Mouse (Mus musculus) fat pad, adult 2 months (tissue): ENCODE results near the gene Ppp2r3a.

Experiments used
- DNase-seq: peaks from one replicate; pipeline ENCODE4 v3.0.0-alpha.2; 2011; ENCODE audit warnings: low read depth, low spot score; ENCODE audit errors: extremely low read depth

Gene Ppp2r3a

GRCm38 (mm10) chr9:101252541-101252940, 946 bp upstream of the Ppp2r3a start:
- no peak for DNase-seq

GRCm38 (mm10) chr9:101250981-101251643, 483 bp downstream of the Ppp2r3a start:
- no peak for DNase-seq

GRCm38 (mm10) chr9:101250486-101250885, 1.1 kb downstream of the Ppp2r3a start:
- DNase-seq: no peak

GRCm38 (mm10) chr9:101249626-101250025, 2.0 kb downstream of the Ppp2r3a start:
- no peak for DNase-seq

- no peak for DNase-seq
These were observed 4.1 kb downstream of the Ppp2r3a start for GRCm38 (mm10) chr9:101247541-101247940.

- DNase-seq: no peak
These were observed 6.1 kb downstream of the Ppp2r3a start for GRCm38 (mm10) chr9:101245493-101245892.

- no peak for DNase-seq
These were observed 7.9 kb downstream of the Ppp2r3a start for GRCm38 (mm10) chr9:101243711-101244110.

GRCm38 (mm10) chr9:101240161-101240560, 11.4 kb downstream of the Ppp2r3a start:
- no peak for DNase-seq

- DNase-seq: no peak
These were observed 15.8 kb downstream of the Ppp2r3a start for GRCm38 (mm10) chr9:101235786-101236185.

- no peak for DNase-seq
These were observed 19.6 kb downstream of the Ppp2r3a start for GRCm38 (mm10) chr9:101232034-101232433.

- DNase-seq: no peak
These were observed 21.6 kb downstream of the Ppp2r3a start for GRCm38 (mm10) chr9:101230028-101230427.

GRCm38 (mm10) chr9:101228892-101229291, 22.7 kb downstream of the Ppp2r3a start:
- no peak for DNase-seq

- no peak for DNase-seq
These were observed 43.6 kb downstream of the Ppp2r3a start for GRCm38 (mm10) chr9:101207984-101208383.

GRCm38 (mm10) chr9:101206516-101206915, 45.1 kb downstream of the Ppp2r3a start:
- no peak for DNase-seq

GRCm38 (mm10) chr9:101205216-101205615, 46.4 kb downstream of the Ppp2r3a start:
- DNase-seq: no peak

- no peak for DNase-seq
These were observed 47.5 kb downstream of the Ppp2r3a start for GRCm38 (mm10) chr9:101204059-101204458.

GRCm38 (mm10) chr9:101200627-101201026, 51.0 kb downstream of the Ppp2r3a start:
- DNase-seq: no peak

GRCm38 (mm10) chr9:101198804-101199203, 52.8 kb downstream of the Ppp2r3a start:
- no peak for DNase-seq

GRCm38 (mm10) chr9:101198261-101198660, 53.3 kb downstream of the Ppp2r3a start:
- DNase-seq: no peak

- DNase-seq: no peak
These were observed 69.5 kb downstream of the Ppp2r3a start for GRCm38 (mm10) chr9:101181962-101182701.

- DNase-seq: no peak
These were observed 70.3 kb downstream of the Ppp2r3a start for GRCm38 (mm10) chr9:101181291-101181690.

- DNase-seq: no peak
These were observed 71.4 kb downstream of the Ppp2r3a start for GRCm38 (mm10) chr9:101180234-101180633.
